Mouse (Mus musculus) monocyte, adult 5-6 weeks (primary cell): ENCODE measurements around the gene Jph4. TPM values are rescaled to one million over a fixed set of nuclear protein-coding genes. Genes with fewer than 3 reads are reported as not detected.

Experiments
- ATAC-seq: fragments of 153-309, 156-312 bp; replicated peaks from 2 replicates; pipeline ENCODE4 v1.8.0; 2017; ENCODE audit warnings: mild to moderate bottlenecking; ENCODE audit not compliant: low TSS enrichment, insufficient number of reproducible peaks, severe bottlenecking, poor library complexity, low FRiP score
- total RNA-seq: library from RNA; stranded (forward); fragments of 200-1000, 200-491, 200-594 nt; gene quantifications from 3 replicates; pipeline ENCODE4 v1.2.3, GENCODE M21; 2017

Jph4 gene
- total RNA-seq, 1 experiment from 2014 or later, result not detected

GRCm38 (mm10) chr14:55101592-55101991 is 15.1 kb downstream of the Jph4 start:
- ATAC-seq, result no peak

GRCm38 (mm10) chr14:55098067-55098466 is 18.7 kb downstream of the Jph4 start:
- peak; percentile 32 for ATAC-seq

GRCm38 (mm10) chr14:55097646-55098045 is 19.1 kb downstream of the Jph4 start:
- no peak for ATAC-seq

GRCm38 (mm10) chr14:55096573-55097087 is 20.1 kb downstream of the Jph4 start:
- no peak for ATAC-seq

- no peak for ATAC-seq
These were observed 21.1 kb downstream of the Jph4 start for GRCm38 (mm10) chr14:55095671-55096070.

- no peak for ATAC-seq
These were observed 21.5 kb downstream of the Jph4 start for GRCm38 (mm10) chr14:55095263-55095662.

GRCm38 (mm10) chr14:55094704-55095231 is 22.0 kb downstream of the Jph4 start, which contains the start of gene Thtpa:
Gene Thtpa, plus strand, starts transcription at chr14:55094784.
- peak; percentile 52 for ATAC-seq

GRCm38 (mm10) chr14:55093927-55094326 is 22.8 kb downstream of the Jph4 start:
- no peak for ATAC-seq

GRCm38 (mm10) chr14:55092011-55092577 is 24.6 kb downstream of the Jph4 start, which contains the start of gene Zfhx2:
Gene Zfhx2, minus strand, starts transcription at chr14:55092324.
- peak; percentile 70 for ATAC-seq

- ATAC-seq, result no peak
These were observed 25.4 kb downstream of the Jph4 start for GRCm38 (mm10) chr14:55091209-55091865.

- ATAC-seq, result no peak
These were observed 27.4 kb downstream of the Jph4 start for GRCm38 (mm10) chr14:55089199-55089947.

- ATAC-seq, result no peak
These were observed 30.7 kb downstream of the Jph4 start for GRCm38 (mm10) chr14:55086009-55086514.

GRCm38 (mm10) chr14:55085324-55086008 is 31.3 kb downstream of the Jph4 start:
- ATAC-seq, result no peak

- ATAC-seq, result no peak
These were observed 33.3 kb downstream of the Jph4 start for GRCm38 (mm10) chr14:55083481-55083880.

- no peak for ATAC-seq
These were observed 35.6 kb downstream of the Jph4 start for GRCm38 (mm10) chr14:55081105-55081504.

GRCm38 (mm10) chr14:55079214-55079970 is 37.3 kb downstream of the Jph4 start:
- peak; percentile 74 for ATAC-seq

GRCm38 (mm10) chr14:55078366-55078989 is 38.3 kb downstream of the Jph4 start:
- no peak for ATAC-seq
